Comparison of ENCODE assay signal across 11 mouse cellular contexts in genomic region chr9:90145788-90146187, GRCm38 (mm10). TPM values are rescaled to one million over a fixed set of nuclear protein-coding genes. Genes with fewer than 3 reads are reported as not detected.
DNase-seq lines count a peak whose midpoint lies in the region; ATAC-seq lines count a peak whose summit lies in the region.
"Had no signal": no experiment of that assay in that cellular context is flagged by ENCODE, and none has a peak within 500 bp of the region (broad histone marks: within the 10 kb centered on the region; RNA-seq: fewer than 3 reads in every experiment).

No protein-coding gene starts in this region.

- no peaks in the 10 kb centered on the region for H3K9me3 ChIP-seq in kidney, embryonic 15.5 days (replicated peaks)
- no peaks in the 10 kb centered on the region for H3K9me3 ChIP-seq in forebrain, embryonic 16.5 days (ENCODE audit: control insufficient read depth, low read length)

- peak; percentile 37 to 54 for DNase-seq in kidney, postnatal 25 days
- DNase-seq in adrenal gland, adult 2 months = peak; percentile 90
- peak; percentile 66 for DNase-seq in gastrocnemius, postnatal 14 days
- DNase-seq in ovary, postnatal 14 days (ENCODE audit: low spot score) = peak; percentile 68
- no peak for DNase-seq in layer of hippocampus, adult 9-11 months
- no peak for DNase-seq in right cerebral cortex, postnatal 25 days
- DNase-seq: midbrain, embryonic 14.5 days; thymus, postnatal 25 days had no signal

- no peak for ATAC-seq in kidney, embryonic 15.5 days (replicated peaks; ENCODE audit: low FRiP score)
- ATAC-seq in forebrain, embryonic 16.5 days = no peak

- intact Hi-C loops in gastrocnemius, postnatal 14 days (cut with DNase I; ENCODE audit: low total_unique reads) = no loop called here

- H3K27ac ChIP-seq in kidney, embryonic 15.5 days = no peak overlapping the region
- no peak overlapping the region for H3K27ac ChIP-seq in forebrain, embryonic 16.5 days (ENCODE audit: low read length)

- no peaks in the 10 kb centered on the region for H3K27me3 ChIP-seq in kidney, embryonic 15.5 days
- H3K27me3 ChIP-seq in forebrain, embryonic 16.5 days (replicated peaks; ENCODE audit: control insufficient read depth, insufficient read depth, low read length) = no peaks in the 10 kb centered on the region

- no peaks in the 10 kb centered on the region for H3K4me1 ChIP-seq in kidney, embryonic 15.5 days
- no peaks in the 10 kb centered on the region for H3K4me1 ChIP-seq in forebrain, embryonic 16.5 days (replicated peaks; ENCODE audit: control insufficient read depth, insufficient read depth, low read length)

- no peak overlapping the region for H3K4me3 ChIP-seq in kidney, embryonic 15.5 days (replicated peaks)
- H3K4me3 ChIP-seq in forebrain, embryonic 16.5 days (replicated peaks; ENCODE audit: low read length) = no peak overlapping the region
- H3K4me3 ChIP-seq: erythroblast, embryonic 14.5 days had no signal

- WGBS in kidney, embryonic 15.5 days = 48% methylated on average over 2 of the region's 2 CpGs
- WGBS in forebrain, embryonic 16.5 days = 47% methylated on average over 2 of the region's 2 CpGs

- H3K4me2 ChIP-seq in kidney, embryonic 15.5 days = no peak overlapping the region
- no peak overlapping the region for H3K4me2 ChIP-seq in forebrain, embryonic 16.5 days (ENCODE audit: low read length)

- H3K36me3 ChIP-seq in kidney, embryonic 15.5 days = no peaks in the 10 kb centered on the region
- no peaks in the 10 kb centered on the region for H3K36me3 ChIP-seq in forebrain, embryonic 16.5 days (ENCODE audit: control insufficient read depth, insufficient read depth)

- H3K9ac ChIP-seq in kidney, embryonic 15.5 days = no peak overlapping the region
- H3K9ac ChIP-seq in forebrain, embryonic 16.5 days (replicated peaks; ENCODE audit: low read depth, low read length) = no peak overlapping the region

RNA-seq across cellular contexts. Expression of gene Adamts7, which starts 17.1 kb away (rescaled TPM):
- 13.3 and 14.9 TPM in 2 replicates for polyA plus RNA-seq in kidney, embryonic 15.5 days (2015; fragmentation: Nextera tagmentation; extraction: Ambion mirVana)
- 1 to 10 TPM; 2.5 to 6.1 TPM for total RNA-seq in adrenal gland, adult 2 months (2021)
- 10.9 and 12.0 TPM in 2 replicates for polyA plus RNA-seq in adrenal gland, adult 2 months (2012; rRNA removed)
- 1 to 10 TPM; 4.3 TPM for total RNA-seq in gastrocnemius, postnatal 14 days (2021)
- polyA plus RNA-seq in forebrain, embryonic 16.5 days (2015; fragmentation: Nextera tagmentation; extraction: Ambion mirVana) = 14.0 and 14.1 TPM in 2 replicates

RNA-seq across cellular contexts. Expression of gene Morf4l1, which starts 31.2 kb away (rescaled TPM):
- polyA plus RNA-seq in kidney, embryonic 15.5 days (2015; fragmentation: Nextera tagmentation; extraction: Ambion mirVana) = 440 and 441 TPM in 2 replicates
- total RNA-seq in adrenal gland, adult 2 months (2021) = 100 to 1,000 TPM; 241 to 321 TPM
- 25.4 and 26.1 TPM in 2 replicates for polyA plus RNA-seq in adrenal gland, adult 2 months (2012; rRNA removed)
- total RNA-seq in gastrocnemius, postnatal 14 days (2021) = 100 to 1,000 TPM; 156 to 165 TPM
- polyA plus RNA-seq in forebrain, embryonic 16.5 days (2015; fragmentation: Nextera tagmentation; extraction: Ambion mirVana) = 520 and 524 TPM in 2 replicates

Comparison
In these comparisons a context has a peak if more than half of its experiments do, and no peak if none do; other contexts are left out.
1. DNase-seq: peak in kidney, postnatal 25 days (2 of 2), adrenal gland, adult 2 months (single experiment), gastrocnemius, postnatal 14 days (single experiment) and ovary, postnatal 14 days (single experiment); none in layer of hippocampus, adult 9-11 months (single experiment) and right cerebral cortex, postnatal 25 days (single experiment).
2. RNA of gene Morf4l1, which starts 31.2 kb away (polyA plus RNA-seq): 520 to 524 TPM in forebrain, embryonic 16.5 days and 440 to 441 TPM in kidney, embryonic 15.5 days; 25.4 to 26.1 TPM in adrenal gland, adult 2 months; every median in the first group is over 10 times any median in the second.